Mouse (Mus musculus) MEL (cell line): Measurements from ENCODE around the gene Tedc1. TPM values are rescaled to one million over a fixed set of nuclear protein-coding genes. Genes with fewer than 3 reads are reported as not detected.

Experiments
- DNase-seq: peaks from one replicate; pipeline ENCODE4 v3.0.0; 2011; ENCODE audit warnings: low read depth, low spot score
- H3K27ac ChIP-seq: 2 replicates; pipeline ENCODE4 v1.5.1; 2012; ENCODE audit warnings: low read depth, mild to moderate bottlenecking, control low read depth, low read length, moderate library complexity; ENCODE audit not compliant: control insufficient read depth
- H3K27me3 ChIP-seq, 2 experiments: fragments of 150-350 bp in 1 of 2; sonication (generic) in 1 of 2; 2 replicates each; pipeline ENCODE4 v1.6.1; 2012; ENCODE audit warnings: low read length in 2 of 2, mild to moderate bottlenecking in 2 of 2, improper control_type of control experiment in 1 of 2, moderate library complexity in 1 of 2; ENCODE audit not compliant: insufficient read depth in 2 of 2, control insufficient read depth in 1 of 2
- H3K36me3 ChIP-seq, 2 experiments: 2 replicates each; pipeline ENCODE4 v1.6.1; 2012 to 2014; ENCODE audit warnings: low read length in 2 of 2, improper control_type of control experiment in 1 of 2, inconsistent platforms in 1 of 2, mild to moderate bottlenecking in 1 of 2; ENCODE audit not compliant: insufficient read depth in 2 of 2, control insufficient read depth in 1 of 2
- H3K4me1 ChIP-seq, 2 experiments: fragments of 150-350 bp in 1 of 2; sonication (generic) in 1 of 2; 2 replicates each; pipeline ENCODE4 v1.6.1; 2012; ENCODE audit warnings: low read length in 2 of 2, improper control_type of control experiment in 1 of 2, mild to moderate bottlenecking in 1 of 2; ENCODE audit not compliant: insufficient read depth in 2 of 2, control insufficient read depth in 1 of 2
- H3K4me3 ChIP-seq, 2 experiments: fragments of 150-350 bp in 1 of 2; sonication (generic) in 1 of 2; 2 replicates each; pipeline ENCODE4 v1.5.1; 2012; ENCODE audit warnings: low read depth in 2 of 2, low read length in 2 of 2, mild to moderate bottlenecking in 2 of 2, moderate library complexity in 2 of 2, control low read depth in 1 of 2, improper control_type of control experiment in 1 of 2; ENCODE audit not compliant: control insufficient read depth in 1 of 2, insufficient read depth in 1 of 2
- H3K79me2 ChIP-seq: 2 replicates; pipeline ENCODE4 v1.6.1; 2012; ENCODE audit warnings: mild to moderate bottlenecking, low read length, moderate library complexity; ENCODE audit not compliant: control insufficient read depth, poor library complexity, insufficient read depth
- H3K9ac ChIP-seq: 2 replicates; pipeline ENCODE4 v1.6.1; 2012; ENCODE audit warnings: low read depth, mild to moderate bottlenecking, control low read depth, low read length, moderate library complexity; ENCODE audit not compliant: control insufficient read depth, poor library complexity, severe bottlenecking
- H3K9me3 ChIP-seq: fragments of 150-350 bp; sonication (generic); replicated peaks from 2 replicates; pipeline ENCODE4 v1.6.1; 2012; ENCODE audit warnings: mild to moderate bottlenecking, low read length, improper control_type of control experiment, moderate library complexity; ENCODE audit not compliant: insufficient read depth
- E2F4 ChIP-seq: IDR thresholded peaks from 2 replicates; pipeline ENCODE4 v1.6.1; 2011; ENCODE audit warnings: low read depth, low read length, improper control_type of control experiment, borderline replicate concordance
- ELF1 ChIP-seq: IDR thresholded peaks from 2 replicates; pipeline ENCODE4 v1.6.1; 2014; ENCODE audit warnings: low read depth, mild to moderate bottlenecking, inconsistent platforms, low read length, improper control_type of control experiment, moderate library complexity
- EP300 ChIP-seq, 2 experiments: IDR thresholded peaks; 2 replicates each; pipeline ENCODE4 v1.6.1; 2011; ENCODE audit warnings: improper control_type of control experiment in 2 of 2, low read length in 2 of 2, low read depth in 1 of 2, mild to moderate bottlenecking in 1 of 2
- GATA1 ChIP-seq: IDR thresholded peaks from 2 replicates; pipeline ENCODE4 v1.6.1; 2011; ENCODE audit warnings: low read depth, low read length, improper control_type of control experiment
- MAFK ChIP-seq: IDR thresholded peaks from 2 replicates; pipeline ENCODE4 v1.6.1; 2011; ENCODE audit warnings: low read depth, mild to moderate bottlenecking, low read length, improper control_type of control experiment, borderline replicate concordance
- MEF2A ChIP-seq: IDR thresholded peaks from 2 replicates; pipeline ENCODE4 v1.6.1; 2014; ENCODE audit warnings: low read depth, mild to moderate bottlenecking, inconsistent platforms, low read length, improper control_type of control experiment; ENCODE audit not compliant: poor library complexity, insufficient replicate concordance, severe bottlenecking; ENCODE audit errors: extremely low read depth
- MXI1 ChIP-seq: IDR thresholded peaks from 2 replicates; pipeline ENCODE4 v1.6.1; 2011; ENCODE audit warnings: mild to moderate bottlenecking, low read depth, low read length, improper control_type of control experiment
- POLR2A ChIP-seq, 2 experiments: IDR thresholded peaks; 2 replicates each; pipeline ENCODE4 v1.6.1; 2011 to 2012; ENCODE audit warnings: low read length in 2 of 2, mild to moderate bottlenecking in 2 of 2, control low read depth in 1 of 2, improper control_type of control experiment in 1 of 2, low read depth in 1 of 2, moderate library complexity in 1 of 2; ENCODE audit not compliant: control insufficient read depth in 1 of 2, insufficient read depth in 1 of 2, poor library complexity in 1 of 2
- POLR2AphosphoS2 ChIP-seq: IDR thresholded peaks from 2 replicates; pipeline ENCODE4 v1.6.1; 2011; ENCODE audit warnings: low read length, improper control_type of control experiment
- TBP ChIP-seq: IDR thresholded peaks from 2 replicates; pipeline ENCODE4 v1.8.0; 2011; ENCODE audit warnings: low read depth, low read length, improper control_type of control experiment
- ZC3H11A ChIP-seq: IDR thresholded peaks from 2 replicates; pipeline ENCODE4 v1.6.1; 2012; ENCODE audit warnings: low read depth, mild to moderate bottlenecking, inconsistent platforms, low read length, improper control_type of control experiment
- polyA plus RNA-seq, 2 experiments: library from polyadenylated mRNA; stranded (reverse) in 1 of 2; unstranded in 1 of 2; fragments of >175 nt in 1 of 2; fragments of >200 nt in 1 of 2; gene quantifications; 2 replicates each; pipeline versions ENCODE4 v1.2.1 to v1.2.4; 2012; ENCODE audit warnings: low replicate concordance in 2 of 2, low read depth in 1 of 2; ENCODE audit not compliant: insufficient read length in 2 of 2, insufficient read depth in 1 of 2, missing spikeins in 1 of 2
- total RNA-seq: library from RNA; depleted of rRNA; stranded (reverse); fragments of 300-350 nt; gene quantifications from 2 replicates; pipeline ENCODE4 v1.2.3, GENCODE M21; 2012

Tedc1 gene
- total and polyA plus RNA-seq, 3 experiments = 50.7 to 74.7 TPM; not detected in 1

- TF ChIP-seq ZC3H11A (peak; percentile 43), ELF1 (0 out of 2 replicates have a peak, but pooled peaks have one; percentile 11), MXI1 (no peak; the same call in 1 of the 2 replicates), TBP (no peak), POLR2AphosphoS2 (no peak)
Observed at GRCm38 (mm10) chr12:113119516-113120410, 36.5 kb upstream of the Tedc1 start (continued).

- H3K9me3 ChIP-seq = no peaks in the 10 kb centered on the region
- no peaks in the 10 kb centered on the region for H3K4me1 ChIP-seq
- H3K79me2 ChIP-seq = no peaks in the 10 kb centered on the region
- H3K27me3 ChIP-seq = no peaks in the 10 kb centered on the region
- no peak overlapping the region for H3K27ac ChIP-seq
- DNase-seq = no peak
- H3K9ac ChIP-seq = no peak overlapping the region
- H3K36me3 ChIP-seq = peaks cover 0 to 82% of the 10 kb centered on the region in 2 experiments; a peak in 2 of 4 replicates
- TF ChIP-seq MEF2A (no peak), GATA1 (no peak), MAFK (no peak), POLR2A (IDR thresholded peaks at IDR 0.05; ENCODE audit: control insufficient read depth in 1 of 2, insufficient read depth in 1 of 2, low read depth in 1 of 2, low read length in 2 of 2, poor library complexity in 1 of 2) (peak in 1 of 2 experiments; percentile 20; a peak in 1 of 4 replicates), EP300 (IDR thresholded peaks at IDR 0.05; ENCODE audit: low read depth in 1 of 2, low read length in 2 of 2) (no peak)
- no peak overlapping the region for H3K4me3 ChIP-seq
Observed at GRCm38 (mm10) chr12:113124726-113125125, 31.5 kb upstream of the Tedc1 start.

GRCm38 (mm10) chr12:113130732-113131131 lies 25.5 kb upstream of the Tedc1 start:
- H3K27me3 ChIP-seq = no peaks in the 10 kb centered on the region
- H3K9me3 ChIP-seq = no peaks in the 10 kb centered on the region
- no peaks in the 10 kb centered on the region for H3K4me1 ChIP-seq
- TF ChIP-seq POLR2AphosphoS2 (0 out of 2 replicates have a peak, but pooled peaks have one; percentile 22), TBP (no peak), E2F4 (no peak)
- TF ChIP-seq, all 39 proteins: peak for 1
- DNase-seq = no peak
- no peaks in the 10 kb centered on the region for H3K79me2 ChIP-seq
- H3K4me3 ChIP-seq = no peak overlapping the region
- no peak overlapping the region for H3K27ac ChIP-seq
- no peak overlapping the region for H3K9ac ChIP-seq
- H3K36me3 ChIP-seq = peaks cover 0 to 62% of the 10 kb centered on the region in 2 experiments; a peak in 2 of 4 replicates
